Mouse (Mus musculus) liver, embryonic 14.5 days (tissue): Measurements from ENCODE around the gene Polr3h.
A peak's percentile ranks its signal among the peaks of the same experiment; 100 is the strongest.

ENCODE experiments used
- CTCF ChIP-seq: IDR thresholded peaks from 2 replicates; pipeline ENCODE4 v1.5.1; 2016; ENCODE audit warnings: antibody characterized with exemption, low read depth, control low read depth
- EP300 ChIP-seq: IDR thresholded peaks from 2 replicates; pipeline ENCODE4 v1.6.1; 2016; ENCODE audit warnings: antibody characterized with exemption, low read depth

DNA sequence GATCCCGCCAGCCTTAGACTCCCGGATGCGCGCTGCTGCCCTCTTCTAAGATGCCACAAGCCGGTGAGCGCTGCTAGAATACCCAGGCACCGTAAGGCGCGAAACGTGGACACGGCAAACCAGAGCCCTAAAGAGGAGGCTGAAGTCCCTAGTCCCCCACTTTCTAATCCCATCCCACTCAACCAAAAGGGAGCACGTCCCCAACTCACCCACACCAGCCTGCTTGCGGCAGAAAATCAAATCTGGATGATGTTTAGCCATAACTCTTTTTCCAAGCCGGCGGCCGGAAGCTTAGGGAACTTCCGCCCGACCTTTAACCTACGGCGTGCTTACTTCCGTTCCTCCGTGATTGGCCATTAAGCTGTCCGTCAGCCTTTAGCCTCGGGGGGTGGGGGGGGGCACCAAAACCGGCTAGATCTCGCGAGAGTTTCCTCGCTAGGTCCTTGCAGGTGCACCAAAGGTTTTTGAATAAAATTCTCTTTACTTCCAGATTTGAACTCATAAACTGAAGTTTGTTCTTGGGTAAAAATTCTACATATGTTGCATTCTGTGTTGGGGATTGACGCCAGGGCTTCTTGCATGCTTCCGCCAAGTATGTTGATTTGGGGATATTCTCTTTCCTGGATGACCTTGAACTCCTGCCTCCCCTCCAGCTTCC, 54.3 kb downstream of the Polr3h start, which contains the start of gene Phf5a:
- peak; percentile 93 for TF ChIP-seq EP300
- TF ChIP-seq CTCF = no peak
